Mouse (Mus musculus): ENCODE data around the gene Gfy. TPM values are rescaled to one million over a fixed set of nuclear protein-coding genes. Genes with fewer than 3 reads are reported as not detected.

Gene Gfy
- under 1 TPM in 2 of 4 experiments, not detected in 2; 0.20 to 0.51 TPM for total RNA-seq (2022)

DNA sequence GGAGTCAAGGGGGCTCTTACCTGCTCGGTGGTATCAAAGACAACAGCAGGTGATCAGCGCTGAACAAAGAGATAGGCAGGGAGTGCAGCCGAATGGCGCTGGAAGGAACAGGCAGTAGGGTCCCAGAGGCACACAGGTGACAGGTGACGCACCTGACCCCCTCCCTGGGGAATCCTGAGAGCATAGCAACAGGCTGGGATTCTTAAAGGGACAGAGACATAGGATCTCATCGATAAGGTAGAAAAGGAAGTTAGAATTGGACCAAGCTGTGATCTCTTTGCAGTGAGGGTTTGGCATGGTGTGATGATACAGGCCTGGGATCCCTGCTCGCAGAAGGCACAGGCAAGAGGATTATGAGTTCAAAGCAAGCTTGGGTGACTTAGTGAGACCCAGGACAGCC, at the start of gene Gfy:
Gene Gfy (minus strand): TSS at position 101 of the 400 bp plus-strand sequence.
- no peak for DNase-seq (ENCODE audit: low spot score in 2 of 2)

DNA sequence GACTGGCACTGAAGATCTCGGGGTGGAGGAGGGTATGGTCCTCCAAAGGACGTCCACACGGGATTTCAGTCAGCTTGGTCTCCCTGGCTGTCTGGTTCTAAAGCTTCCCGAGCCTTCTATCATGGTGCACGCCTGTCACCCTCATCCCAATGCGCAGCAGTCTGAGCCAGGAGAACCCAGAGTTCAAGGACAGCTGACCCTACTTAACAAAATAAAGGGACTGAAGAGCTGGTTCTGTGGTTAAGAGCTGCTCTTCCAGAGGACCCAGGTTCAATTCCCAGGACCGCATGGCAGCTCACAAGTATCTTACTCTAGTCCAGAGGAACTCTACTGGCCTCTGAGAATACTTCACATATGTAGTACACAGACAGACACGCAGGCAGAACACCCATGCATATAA, 49.7 kb upstream of the Gfy start:
- no peak for DNase-seq (ENCODE audit: low spot score in 2 of 2)

DNA sequence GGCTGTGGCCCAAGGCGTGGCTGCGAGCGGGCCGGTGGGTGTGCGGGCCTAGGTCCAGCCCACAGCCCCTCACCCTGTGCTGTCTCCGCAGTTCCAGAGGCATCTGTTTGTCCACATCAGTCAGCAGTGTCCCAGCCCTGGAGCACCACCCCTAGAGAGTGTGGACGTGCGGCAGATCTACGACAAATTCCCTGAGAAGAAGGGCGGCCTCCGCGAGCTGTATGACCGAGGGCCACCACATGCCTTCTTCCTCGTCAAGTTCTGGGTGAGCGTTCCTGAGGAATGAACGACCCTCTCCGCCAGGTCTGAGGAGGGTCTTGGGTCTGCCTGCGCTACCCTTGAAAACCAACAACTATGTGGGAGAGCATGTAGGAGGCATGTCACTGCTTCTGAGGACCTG, 49.2 kb upstream of the Gfy start:
- no peak for DNase-seq (ENCODE audit: low spot score in 2 of 2)

DNA sequence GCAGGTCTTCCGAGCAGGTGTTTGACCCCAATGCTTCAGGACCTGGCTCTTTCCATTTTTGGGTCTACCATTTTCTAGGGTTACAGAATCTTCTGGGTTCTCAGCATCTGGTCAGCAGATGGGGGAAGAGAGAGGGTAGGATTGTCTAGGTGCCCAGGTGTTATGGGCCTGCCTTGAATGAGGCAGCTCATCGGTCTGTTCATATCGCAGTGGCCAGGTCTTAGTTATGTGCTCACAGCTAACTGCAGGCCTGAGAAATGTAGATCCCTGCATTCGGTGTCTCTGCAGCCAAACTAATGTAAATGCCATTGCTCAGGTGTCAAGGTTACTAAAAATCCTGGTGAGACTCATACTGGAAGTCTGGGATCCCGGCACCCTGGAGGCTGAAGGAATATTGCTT, 47.1 kb upstream of the Gfy start:
- DNase-seq (ENCODE audit: low spot score in 2 of 2): no peak

DNA sequence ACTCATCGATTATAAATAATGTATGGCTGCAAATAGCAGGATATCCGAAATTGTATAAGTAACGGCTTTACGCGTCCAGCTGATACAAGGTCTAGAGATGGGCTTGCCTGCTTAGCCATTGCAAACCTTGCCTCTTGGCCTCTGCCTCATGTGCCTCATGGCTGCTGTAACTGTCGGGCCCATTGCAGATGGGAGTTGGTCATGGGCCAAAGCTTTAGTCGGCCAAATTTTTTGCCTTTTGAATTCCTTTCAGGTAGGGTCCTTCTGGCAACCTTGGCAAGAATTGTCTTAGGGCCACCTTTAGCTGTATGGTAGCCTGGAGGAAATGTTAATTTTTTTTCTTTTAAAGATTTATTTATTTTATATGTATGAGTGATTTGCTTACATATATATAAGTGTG, 45.5 kb upstream of the Gfy start:
- DNase-seq (ENCODE audit: low spot score in 2 of 2): no peak

DNA sequence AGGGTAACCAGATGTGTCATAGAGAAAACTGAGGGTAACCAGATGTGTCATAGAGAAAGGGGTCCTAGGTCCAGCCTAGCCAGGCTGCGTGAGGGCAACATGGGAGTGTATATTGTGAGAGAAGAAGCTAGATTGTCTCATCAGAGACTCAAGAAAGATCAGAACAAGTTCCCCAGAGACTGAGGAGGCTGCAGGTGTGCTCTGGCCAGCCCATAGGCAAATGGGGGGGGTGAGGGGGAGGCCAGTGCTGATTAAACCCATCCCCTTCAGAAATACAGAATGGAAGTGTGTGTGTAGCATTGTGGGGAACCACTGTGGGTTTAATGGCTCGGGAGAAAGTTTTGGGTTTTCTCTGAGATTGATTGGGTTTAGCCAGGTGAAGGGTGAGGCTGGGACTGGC, 42.3 kb upstream of the Gfy start:
- no peak for DNase-seq (ENCODE audit: low spot score in 2 of 2)

DNA sequence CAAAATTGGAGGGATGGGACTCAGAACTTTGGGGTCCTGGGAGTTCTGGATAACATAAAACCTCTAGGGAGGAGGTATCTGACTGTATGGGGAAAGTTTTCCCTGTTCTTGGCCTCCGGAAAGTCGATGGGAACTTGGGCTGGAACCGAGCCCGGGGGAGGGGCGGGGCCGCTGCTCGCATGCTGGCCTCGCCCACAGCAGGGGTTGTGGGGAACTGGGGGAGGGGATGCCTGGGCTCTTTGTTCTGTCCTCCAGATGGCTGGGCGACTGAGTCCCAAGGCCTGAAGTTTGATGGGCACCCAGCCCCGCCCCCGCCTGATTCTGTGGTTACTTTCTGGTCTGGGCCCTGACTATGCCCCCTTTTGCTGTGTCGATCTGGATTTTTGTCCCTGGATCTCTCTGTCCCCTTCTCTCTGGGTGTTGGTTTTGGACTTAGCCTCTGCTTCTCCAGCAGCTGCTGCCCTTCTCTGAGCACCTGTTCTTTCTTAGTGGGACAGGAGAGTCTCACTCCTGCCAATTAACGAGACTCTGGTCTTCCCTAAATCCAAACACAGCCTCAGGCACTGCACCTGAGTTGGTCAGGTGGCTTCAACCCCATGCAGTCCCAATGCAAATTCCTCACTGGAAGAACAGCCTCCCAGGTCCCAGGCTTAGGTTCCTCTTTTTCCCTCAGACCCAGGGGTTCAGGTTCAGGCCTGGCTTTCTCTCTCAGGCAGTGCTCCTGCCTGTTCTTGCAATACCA, 37.2 kb upstream of the Gfy start:
- no peak for DNase-seq (ENCODE audit: low spot score in 2 of 2)

DNA sequence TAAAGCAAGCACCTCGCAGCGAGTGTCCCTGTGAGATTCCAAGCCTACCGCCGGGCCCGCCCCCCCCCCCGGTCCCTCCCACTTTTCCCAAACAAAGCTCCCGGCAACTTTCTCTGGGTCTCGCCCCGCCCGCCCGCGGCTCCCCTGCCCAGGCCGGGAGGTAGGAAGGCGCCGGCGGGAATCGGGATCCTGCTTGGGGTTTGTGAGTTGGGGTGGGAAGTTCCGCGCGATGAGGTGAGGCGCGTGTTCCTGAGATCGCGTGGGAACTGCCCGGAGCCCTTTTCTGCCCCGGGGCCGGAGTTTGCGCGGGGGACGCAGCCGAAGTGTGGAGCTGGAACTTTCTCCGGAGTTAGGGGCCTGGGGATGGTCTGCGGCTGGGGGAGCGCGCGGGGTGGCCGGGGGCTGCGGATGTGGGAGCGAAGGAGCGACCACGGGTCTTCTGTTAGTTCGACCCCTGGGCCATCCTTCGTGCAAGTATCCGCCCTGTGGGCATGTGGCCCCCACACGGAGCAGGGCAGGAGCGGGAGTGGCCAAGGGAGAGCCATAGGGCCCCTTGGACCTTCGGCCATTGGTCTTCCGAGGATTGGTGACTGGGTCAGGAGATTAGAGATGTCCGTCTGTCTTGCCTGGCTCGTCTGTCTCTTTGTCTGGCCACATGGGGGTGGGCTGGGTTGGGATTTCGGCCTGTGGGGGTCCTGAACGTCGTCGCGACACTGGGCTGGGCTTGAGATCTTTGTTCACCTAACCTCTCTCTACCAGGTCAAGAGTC, 36.5 kb upstream of the Gfy start, which contains the start of gene Tead2:
Gene Tead2 (plus strand): TSS at position 81 of the 769 bp plus-strand sequence.
- no peak for DNase-seq (ENCODE audit: low spot score in 2 of 2)

DNA sequence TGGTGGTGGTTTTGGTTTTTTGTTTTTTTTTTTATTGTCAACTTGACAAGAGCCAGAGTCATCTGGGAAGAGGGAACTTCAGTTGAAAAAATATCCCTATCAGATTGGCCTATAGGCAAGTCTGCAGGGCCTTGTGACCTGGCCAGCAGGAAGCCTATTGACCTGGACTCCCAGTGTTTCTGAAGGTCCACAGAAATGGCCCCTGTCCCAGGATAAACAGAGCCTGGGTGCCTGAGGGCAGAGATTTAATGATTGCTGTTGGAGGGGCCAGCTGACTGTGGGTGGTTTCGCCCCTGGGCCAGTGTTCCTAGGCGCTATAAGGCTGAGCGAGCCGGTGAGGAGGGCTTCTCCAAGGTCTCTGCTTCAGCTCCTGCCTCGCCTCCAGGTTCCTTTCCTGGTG, 34.3 kb upstream of the Gfy start:
- no peak for DNase-seq (ENCODE audit: low spot score in 2 of 2)

DNA sequence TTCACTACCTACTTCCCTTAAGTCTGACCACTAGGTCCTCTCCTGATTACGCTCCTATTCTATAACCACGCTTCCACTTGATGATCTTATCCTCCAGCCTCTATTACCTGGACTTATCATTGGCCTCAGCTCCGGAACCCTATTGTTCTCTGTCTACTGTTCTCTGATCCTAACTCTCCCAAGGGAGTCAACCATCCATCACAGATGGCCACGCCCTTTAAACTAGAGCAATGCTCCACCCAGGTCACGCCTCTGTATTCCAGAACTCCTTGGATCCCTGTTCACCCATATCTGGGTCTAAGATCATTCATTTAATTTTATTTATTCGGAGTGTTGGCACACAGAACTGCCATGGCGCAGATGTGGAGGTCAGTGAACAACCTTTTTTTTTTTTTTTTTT, 33.0 kb upstream of the Gfy start:
- no peak for DNase-seq (ENCODE audit: low spot score in 2 of 2)

DNA sequence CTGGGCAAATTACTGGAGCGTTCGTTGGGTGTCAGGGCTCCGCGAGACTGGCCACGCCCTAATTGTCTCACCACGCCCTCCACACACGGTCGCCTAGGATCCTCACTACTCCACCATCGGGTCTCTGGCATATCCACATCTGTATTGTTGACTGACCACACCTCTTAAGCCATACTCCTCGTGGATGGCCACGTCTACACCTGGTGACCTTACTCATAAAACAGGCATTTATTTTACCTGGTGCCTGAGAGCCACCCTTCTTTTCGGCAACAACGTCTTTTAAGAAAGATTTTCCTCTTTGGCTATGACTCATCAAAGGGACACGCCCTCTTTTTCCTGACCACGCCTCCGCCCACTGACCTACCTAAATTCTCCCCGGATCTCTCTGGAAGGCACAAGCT, 32.5 kb upstream of the Gfy start, which contains the start of gene Dkkl1:
Gene Dkkl1 (minus strand): TSS at position 297 of the 401 bp plus-strand sequence.
- no peak for DNase-seq (ENCODE audit: low spot score in 2 of 2)

DNA sequence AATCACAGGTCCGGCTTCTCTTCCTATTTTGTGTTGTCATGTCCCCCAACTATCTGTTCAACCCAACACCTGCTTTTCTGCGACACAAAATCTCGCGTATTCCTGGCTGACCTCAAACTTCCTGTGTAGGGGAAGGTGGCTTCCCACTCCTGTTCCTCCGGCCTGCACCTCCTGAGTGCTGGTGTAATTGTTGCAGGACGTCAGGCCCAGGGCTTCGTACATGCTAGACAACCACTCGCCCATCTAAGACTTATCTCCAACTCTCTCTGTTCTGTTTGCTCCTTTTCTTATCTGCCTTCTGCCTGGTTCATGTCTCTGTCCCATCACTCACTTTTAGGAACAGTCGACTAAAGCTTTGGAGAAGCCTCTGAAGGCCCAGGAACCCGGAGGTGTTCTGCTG, 31.7 kb upstream of the Gfy start:
- DNase-seq (ENCODE audit: low spot score in 2 of 2): no peak

DNA sequence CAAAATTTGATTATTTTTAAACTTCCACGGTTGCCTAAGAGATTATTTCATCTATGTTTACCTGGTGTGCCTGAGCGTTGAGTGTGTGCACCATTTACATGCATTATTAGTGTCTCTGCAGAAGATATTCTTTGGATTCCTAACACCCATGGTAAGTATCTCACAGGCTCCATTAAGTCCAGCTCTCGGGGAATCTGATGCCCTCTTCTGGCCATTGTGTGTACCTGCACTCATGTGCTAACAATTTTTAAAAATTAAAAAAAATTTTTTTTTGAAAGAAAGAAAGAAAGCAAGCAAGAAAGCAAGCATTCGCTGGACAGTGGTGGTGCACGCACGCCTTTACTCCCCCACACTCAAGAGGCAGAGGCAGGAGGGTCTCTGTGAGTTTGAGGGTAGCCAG, 28.9 kb upstream of the Gfy start:
- no peak for DNase-seq (ENCODE audit: low spot score in 2 of 2)

DNA sequence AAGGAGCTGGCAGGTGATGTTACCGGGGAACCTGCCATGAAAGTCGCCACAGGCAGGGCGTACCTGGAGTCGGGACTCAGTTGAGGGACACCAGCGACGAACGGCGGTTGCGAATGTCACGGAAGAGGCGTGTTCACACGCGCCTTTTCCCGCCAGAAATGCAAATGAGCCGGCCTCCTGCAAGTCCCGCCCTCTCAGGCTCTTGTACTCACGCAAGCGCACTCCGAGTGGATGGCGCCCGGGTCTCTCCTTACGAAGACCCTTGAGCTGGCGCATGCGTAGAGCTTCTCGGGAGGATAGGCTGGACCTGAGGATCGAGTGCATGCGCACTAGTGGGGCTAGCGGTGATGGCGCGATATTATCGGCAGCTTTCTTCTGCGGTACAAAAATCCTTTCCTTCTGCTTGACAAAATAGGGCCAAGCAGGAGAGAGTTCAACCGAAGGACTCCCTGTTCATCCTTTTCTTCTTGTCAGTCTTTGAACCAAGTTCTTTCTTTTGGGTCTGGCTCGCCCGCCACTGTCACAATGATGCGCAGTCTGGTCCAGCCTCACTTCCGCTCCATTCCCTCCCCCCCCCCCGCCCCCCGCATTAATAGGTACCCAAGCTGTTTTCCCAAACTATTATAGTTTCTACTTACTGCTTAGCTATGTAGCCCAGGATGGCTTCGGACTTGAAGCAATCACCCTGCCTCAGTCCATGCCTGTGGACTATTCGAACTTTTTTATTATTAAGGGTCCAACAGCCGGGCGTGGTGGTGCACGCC, 25.2 kb upstream of the Gfy start, which contains the start of gene Ccdc155:
Gene Ccdc155 (minus strand): TSS at position 513 of the 764 bp plus-strand sequence.
- DNase-seq (ENCODE audit: low spot score in 2 of 2): peak; percentile 90 to 92

DNA sequence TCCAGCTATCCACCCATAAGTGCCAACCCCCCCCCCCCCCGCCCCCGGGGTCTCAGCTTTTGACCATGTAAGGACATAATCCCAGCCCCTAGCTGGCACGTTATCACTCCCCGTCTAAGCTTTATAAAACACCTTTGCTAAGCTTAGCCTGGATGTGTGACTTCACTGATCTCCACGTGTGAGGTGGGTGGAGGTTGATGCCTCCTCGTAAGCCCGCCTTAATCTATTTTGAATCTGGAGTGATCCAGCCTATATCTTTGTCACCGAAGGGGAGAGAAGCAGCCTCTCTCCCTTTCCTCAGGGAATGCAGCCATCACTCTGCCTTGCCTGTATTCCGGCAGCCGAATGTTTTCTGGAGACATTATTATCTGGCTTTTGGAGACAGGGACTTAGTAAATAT, 23.3 kb upstream of the Gfy start:
- DNase-seq (ENCODE audit: low spot score in 2 of 2): no peak

DNA sequence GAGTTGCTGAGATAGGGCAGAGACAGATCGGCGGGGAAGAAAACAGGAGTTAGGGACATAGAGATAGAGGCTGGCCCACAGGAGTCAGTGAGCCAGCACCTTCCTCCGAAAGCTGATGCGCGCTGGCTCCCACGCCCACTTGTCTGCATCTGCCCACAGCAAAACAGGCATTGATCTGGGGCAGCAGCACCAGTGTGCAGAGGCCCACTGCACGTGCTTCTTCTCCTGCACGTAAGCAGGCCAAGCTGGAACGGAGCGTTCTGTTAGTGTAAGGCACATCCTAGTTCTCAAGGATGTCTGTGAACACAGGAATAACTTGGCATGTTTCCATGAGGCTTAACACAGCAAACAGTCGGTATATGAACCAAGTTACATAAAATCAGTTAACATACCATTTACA, 19.6 kb upstream of the Gfy start:
- DNase-seq (ENCODE audit: low spot score in 2 of 2): no peak

DNA sequence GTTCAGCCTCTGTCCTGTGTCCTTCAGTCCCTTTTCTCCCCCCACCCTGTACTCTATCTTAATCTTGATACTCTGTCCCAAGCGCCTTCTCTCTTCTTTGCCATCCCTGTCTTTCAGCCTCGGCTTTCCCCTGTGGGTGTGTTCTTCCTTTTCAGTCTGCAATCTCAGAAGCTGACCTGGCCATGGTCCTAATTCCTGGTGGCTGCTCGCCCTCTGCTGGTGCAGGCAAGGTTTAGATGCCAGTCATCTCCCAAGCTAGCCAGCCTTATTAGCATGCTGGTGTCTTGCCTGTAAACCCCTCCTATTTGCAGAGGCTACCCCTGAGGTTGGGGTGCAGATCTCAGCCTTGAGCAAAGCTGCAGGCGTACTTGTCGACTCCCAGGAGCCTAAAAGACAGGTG, 19.1 kb upstream of the Gfy start:
- peak; percentile 69 to 71 for DNase-seq (ENCODE audit: low spot score in 2 of 2)

DNA sequence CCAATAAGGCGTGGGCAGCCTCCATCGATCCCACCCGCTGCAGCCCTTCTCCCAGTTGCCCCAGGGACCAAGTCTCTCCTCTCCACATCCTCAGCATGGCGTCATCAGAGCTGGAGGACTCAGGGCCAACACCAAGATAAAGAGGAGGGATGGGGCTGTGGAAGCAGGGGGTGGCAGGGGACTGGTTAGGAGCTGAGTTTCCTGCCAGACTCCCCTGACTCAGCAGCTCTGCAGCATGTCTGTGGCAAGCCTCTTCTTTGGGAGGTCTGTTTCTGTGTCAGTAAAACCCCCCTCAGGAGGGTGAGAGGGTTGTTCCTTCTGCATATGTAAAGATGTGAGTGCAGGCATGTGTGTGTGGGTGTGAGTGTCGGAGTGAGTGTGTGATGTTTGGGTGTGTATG, 17.6 kb upstream of the Gfy start:
- no peak for DNase-seq (ENCODE audit: low spot score in 2 of 2)

DNA sequence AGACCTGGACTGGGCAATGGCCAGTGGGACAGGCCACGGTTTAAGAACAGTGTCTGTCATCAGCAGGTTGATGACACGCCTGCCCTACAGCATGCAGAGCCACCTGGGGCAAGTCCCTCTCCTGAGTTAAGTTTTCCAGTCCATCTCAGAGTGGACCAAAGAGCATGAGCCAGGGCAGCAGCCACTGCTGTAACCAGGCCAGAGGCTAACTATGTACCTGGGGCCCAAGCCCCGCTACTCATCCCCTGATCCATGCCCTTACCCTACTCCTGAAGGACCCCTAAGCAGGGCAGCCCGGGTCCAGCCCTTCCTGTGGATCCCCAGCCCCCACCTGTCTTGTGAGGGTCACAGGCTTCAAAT, 16.8 kb upstream of the Gfy start:
- no peak for DNase-seq (ENCODE audit: low spot score in 2 of 2)

DNA sequence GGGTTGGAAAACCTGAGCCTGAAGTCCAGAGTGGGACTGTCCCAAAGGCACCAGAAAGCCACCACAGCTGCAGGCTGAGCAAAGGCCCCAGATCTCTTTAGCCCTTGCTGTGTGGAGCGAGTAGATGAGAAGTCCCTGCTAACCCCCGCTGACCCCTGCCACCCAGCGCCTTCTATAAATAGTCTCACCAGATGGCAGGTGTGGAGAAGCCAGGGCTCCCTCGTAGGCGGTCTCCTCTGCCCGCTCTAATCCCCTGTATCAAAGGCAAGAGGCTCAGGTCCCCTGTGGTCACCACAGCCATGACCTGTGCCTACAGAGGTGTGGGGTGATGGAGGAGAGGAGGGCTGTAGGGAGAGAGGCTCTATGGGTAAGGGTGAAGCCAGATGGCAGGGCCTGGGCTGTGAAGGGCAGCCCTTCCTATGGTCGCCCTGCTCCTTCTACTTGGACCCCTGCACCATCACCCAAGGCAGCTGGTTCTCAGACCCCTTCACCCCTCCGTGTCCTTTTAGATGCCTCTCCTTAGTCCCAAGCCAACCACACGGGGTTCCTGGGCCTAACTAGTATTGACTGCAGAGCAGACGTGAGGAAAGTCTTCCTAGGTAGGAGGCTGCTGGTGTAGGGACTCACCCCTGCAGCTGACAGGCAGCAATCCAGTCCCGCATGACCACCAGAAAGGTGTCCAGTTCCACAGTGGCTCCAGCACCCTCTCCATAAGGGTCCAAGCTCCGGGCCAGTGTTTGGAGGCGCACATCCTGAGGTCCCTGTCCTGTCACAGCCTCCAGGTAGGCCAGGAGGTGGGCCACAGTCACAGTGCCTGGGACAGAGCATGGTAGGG, 16.2 kb upstream of the Gfy start:
- no peak for DNase-seq (ENCODE audit: low spot score in 2 of 2)

All from layer of hippocampus, adult 8-10 months (tissue).